Mouse (Mus musculus) liver, adult 2 months (tissue): ENCODE results near the gene Lyar.

Experiments used
- CTCF ChIP-seq: fragments of 200-500 bp; IDR thresholded peaks from 2 replicates; pipeline ENCODE4 v1.5.1; 2011; ENCODE audit warnings: low read depth, low read length, control low read depth
- POLR2A ChIP-seq: fragments of 200-500 bp; IDR thresholded peaks from 2 replicates; pipeline ENCODE4 v1.6.1; 2011; ENCODE audit warnings: low read length, control low read depth; ENCODE audit not compliant: insufficient read depth; ENCODE audit errors: extremely low read depth

DNA sequence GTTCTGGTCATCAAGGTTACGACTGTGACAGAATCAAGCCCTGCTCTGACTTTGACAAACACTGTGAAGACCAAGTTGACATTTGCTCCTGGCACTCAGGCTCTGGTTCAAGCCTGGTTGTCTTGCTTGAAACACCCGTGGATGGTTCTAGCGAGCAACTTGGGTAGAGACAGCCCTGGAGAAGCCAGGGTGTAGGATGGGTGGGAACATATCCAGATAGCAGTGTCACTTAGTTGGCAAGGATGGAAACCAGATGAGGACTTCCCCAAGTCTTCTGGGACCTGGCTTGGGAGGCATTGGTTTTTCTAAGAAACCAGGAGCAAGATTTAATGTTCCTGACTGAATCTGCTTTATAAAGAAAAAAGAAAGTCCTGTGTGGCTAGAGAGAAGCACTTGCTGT lies 50.7 kb downstream of the Lyar start:
- TF ChIP-seq POLR2A = no peak
- TF ChIP-seq CTCF = no peak
